Mouse (Mus musculus) lung, adult 2 months (tissue): Measurements from ENCODE around the gene Ap2a1.

ENCODE experiments used
- CTCF ChIP-seq: fragments of 200-500 bp; IDR thresholded peaks from 2 replicates; pipeline ENCODE4 v1.5.1; 2011; ENCODE audit warnings: mild to moderate bottlenecking, low read length, control low read depth; ENCODE audit not compliant: insufficient read depth
- POLR2A ChIP-seq: fragments of 200-500 bp; IDR thresholded peaks from 2 replicates; pipeline ENCODE4 v1.6.1; 2011; ENCODE audit warnings: low read depth, mild to moderate bottlenecking, control low read depth, low read length, borderline replicate concordance; ENCODE audit errors: extremely low read depth

- TF ChIP-seq POLR2A = no peak
- TF ChIP-seq CTCF = no peak
Measured at GRCm38 (mm10) chr7:44853065-44853464, 76.2 kb downstream of the Ap2a1 start.
